Mouse (Mus musculus): Measurements from ENCODE around the gene Aamdc.

DNA sequence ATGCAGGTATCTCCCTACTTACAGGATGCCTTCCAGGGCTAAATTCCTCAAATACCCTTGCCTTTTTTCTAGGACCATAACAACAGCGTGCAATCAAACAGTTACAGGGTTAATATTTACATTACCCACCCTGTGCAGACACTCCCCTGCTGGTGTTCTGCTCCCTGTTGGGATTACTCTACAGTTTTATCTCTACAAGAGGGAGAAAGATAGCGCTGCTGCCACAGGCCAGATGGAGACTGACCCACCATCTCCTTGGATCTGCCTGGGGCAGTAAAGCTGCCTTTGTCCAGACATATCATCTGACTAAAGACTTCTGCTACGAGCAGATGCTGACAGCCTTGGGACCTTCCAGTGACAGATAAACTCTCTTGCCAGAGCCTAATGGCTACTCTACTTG, 11.2 kb upstream of the Aamdc start:
- no peak for TF ChIP-seq CTCF (IDR thresholded peaks at IDR 0.05; ENCODE audit: low read depth, low read length)
- TF ChIP-seq POLR2A (IDR thresholded peaks at IDR 0.05; ENCODE audit: extremely low read depth, insufficient read depth, low read length): no peak

Measured in liver, adult 2 months (tissue).